Mouse (Mus musculus) liver, adult 2 months (tissue): Measurements from ENCODE around the gene 6030468B19Rik.

Source experiments
- CTCF ChIP-seq: fragments of 200-500 bp; IDR thresholded peaks from 2 replicates; pipeline ENCODE4 v1.5.1; 2011; ENCODE audit warnings: low read depth, low read length, control low read depth
- POLR2A ChIP-seq: fragments of 200-500 bp; IDR thresholded peaks from 2 replicates; pipeline ENCODE4 v1.6.1; 2011; ENCODE audit warnings: low read length, control low read depth; ENCODE audit not compliant: insufficient read depth; ENCODE audit errors: extremely low read depth

- no peak for TF ChIP-seq CTCF
- no peak for TF ChIP-seq POLR2A
Measured at GRCm38 (mm10) chr11:117768725-117769682, 28.5 kb upstream of the 6030468B19Rik start.
